Mouse (Mus musculus): ENCODE results near the gene Clybl. TPM values are rescaled to one million over a fixed set of nuclear protein-coding genes. Genes with fewer than 3 reads are reported as not detected.

Gene Clybl
- polyA plus RNA-seq, 1 experiment from 2014 or later, result 27.2 TPM

DNA sequence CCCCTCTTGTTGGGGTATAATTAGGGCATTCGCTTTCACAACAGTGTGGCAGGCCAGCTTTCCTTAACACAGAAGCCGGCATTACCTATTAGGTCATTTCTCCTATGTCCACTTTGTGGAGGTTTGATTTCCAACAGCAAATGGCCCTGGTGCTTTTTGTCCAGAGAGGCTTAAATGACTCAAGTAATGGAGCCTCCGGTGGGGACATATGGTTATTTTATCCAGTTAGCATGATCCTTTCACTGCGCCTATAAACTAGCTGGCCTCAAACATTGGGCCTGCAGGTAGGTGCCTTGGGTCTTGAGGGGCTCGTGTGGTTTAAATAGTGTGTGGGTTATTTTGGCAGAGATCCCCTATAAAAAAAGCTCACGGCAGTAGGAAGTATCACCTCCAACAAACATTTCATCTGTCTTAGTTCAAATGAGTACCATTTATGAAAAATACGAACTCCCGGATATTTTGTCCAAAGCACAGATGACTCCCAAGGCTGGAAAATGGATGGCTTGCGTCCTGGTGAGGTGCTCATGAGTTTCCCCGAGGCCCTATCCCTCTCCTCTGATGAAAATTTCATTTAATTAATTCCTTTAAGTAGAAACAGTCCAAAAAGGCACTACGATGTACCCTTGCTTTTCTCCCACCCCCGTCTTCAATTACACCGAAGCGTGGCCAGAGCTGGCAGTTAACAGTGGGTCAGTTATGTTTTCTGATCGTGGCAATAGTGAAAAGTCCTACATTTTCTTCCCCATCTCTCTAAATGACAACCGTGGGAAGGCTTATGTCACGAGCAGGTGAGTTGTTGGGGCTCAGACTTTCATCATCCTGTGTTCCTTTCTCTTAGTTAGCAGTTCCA lies 205.0 kb downstream of the Clybl start:
- Histone ChIP-seq H3K9me3 (replicated peaks) (no peaks in the 10 kb centered on the region), H3K27ac (no peak overlapping the region), H3K27me3 (peaks cover 27% of the 10 kb centered on the region), H3K36me3 (no peaks in the 10 kb centered on the region), H3K4me1 (0 out of 2 replicates have a peak, but pooled peaks cover 13% of the 10 kb centered on the region), H3K4me3 (replicated peaks) (no peak overlapping the region), H3K4me2 (no peak overlapping the region), H3K9ac (no peak overlapping the region)
- no peak for ATAC-seq (replicated peaks; ENCODE audit: low FRiP score)
- 88% methylated on average over 17 of the region's 17 CpGs for WGBS

DNA sequence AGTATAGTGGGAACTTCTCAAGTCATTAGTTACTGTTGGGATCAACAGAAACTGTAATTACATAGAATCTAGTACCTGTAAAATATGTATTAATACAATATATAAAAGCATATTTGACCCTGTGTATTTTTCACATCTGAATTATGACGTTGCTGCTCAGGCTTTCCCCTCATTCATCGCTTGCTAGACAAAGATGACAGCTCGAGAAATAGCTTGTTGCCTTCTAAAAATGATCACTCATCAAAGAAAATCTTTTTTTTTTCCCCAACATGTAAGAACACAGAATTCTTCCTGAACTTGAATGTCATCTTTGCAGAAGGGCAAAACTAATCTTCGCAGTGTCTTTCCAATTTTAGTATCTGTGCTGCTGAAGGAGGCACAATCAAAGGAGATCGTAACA lies 206.3 kb downstream of the Clybl start:
- peaks cover 27% of the 10 kb centered on the region for H3K27me3 ChIP-seq
- no peak overlapping the region for H3K27ac ChIP-seq
- ATAC-seq (replicated peaks; ENCODE audit: low FRiP score), result no peak
- H3K9me3 ChIP-seq (replicated peaks), result no peaks in the 10 kb centered on the region
- H3K9ac ChIP-seq, result no peak overlapping the region
- WGBS, result 89% methylated on average over 5 of the region's 5 CpGs
- H3K4me1 ChIP-seq, result 0 out of 2 replicates have a peak, but pooled peaks cover 13% of the 10 kb centered on the region
- H3K36me3 ChIP-seq, result no peaks in the 10 kb centered on the region
- no peak overlapping the region for H3K4me2 ChIP-seq
- no peak overlapping the region for H3K4me3 ChIP-seq (replicated peaks)

DNA sequence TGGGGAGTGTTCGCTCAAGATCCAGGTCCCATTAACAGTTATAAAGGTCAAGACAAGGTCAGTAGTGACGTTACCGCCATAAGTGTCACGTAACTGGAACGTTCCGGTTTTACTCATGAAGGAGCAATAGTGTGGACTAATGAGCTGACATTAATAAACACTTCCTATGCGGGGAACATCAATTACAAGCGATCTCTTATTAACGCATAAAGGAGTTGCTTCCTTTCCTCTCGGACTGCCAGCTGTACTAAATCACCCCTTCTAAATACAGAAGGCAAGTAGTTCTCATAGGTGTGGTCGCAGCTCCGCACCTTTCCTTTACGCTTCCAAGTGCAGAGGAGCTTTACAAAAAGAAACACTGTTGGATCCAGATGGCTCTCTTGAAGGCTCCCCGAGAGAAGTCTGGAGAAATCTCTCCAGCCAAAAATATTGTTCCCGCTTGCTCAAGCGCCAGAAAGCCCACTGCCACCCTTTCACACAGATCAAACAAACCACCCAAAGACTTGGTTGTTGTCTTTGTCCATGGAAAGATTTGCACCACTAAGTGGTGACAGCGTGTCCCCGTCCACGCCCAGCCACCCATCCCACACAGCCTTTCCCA lies 207.0 kb downstream of the Clybl start:
- no peaks in the 10 kb centered on the region for H3K36me3 ChIP-seq
- no peak for ATAC-seq (replicated peaks; ENCODE audit: low FRiP score)
- H3K4me2 ChIP-seq, result no peak overlapping the region
- 0 out of 2 replicates have a peak, but pooled peaks cover 13% of the 10 kb centered on the region for H3K4me1 ChIP-seq
- no peak overlapping the region for H3K4me3 ChIP-seq (replicated peaks)
- 42% methylated on average over 19 of the region's 19 CpGs for WGBS
- H3K27ac ChIP-seq, result no peak overlapping the region
- peaks cover 27% of the 10 kb centered on the region for H3K27me3 ChIP-seq
- no peak overlapping the region for H3K9ac ChIP-seq
- no peaks in the 10 kb centered on the region for H3K9me3 ChIP-seq (replicated peaks)

DNA sequence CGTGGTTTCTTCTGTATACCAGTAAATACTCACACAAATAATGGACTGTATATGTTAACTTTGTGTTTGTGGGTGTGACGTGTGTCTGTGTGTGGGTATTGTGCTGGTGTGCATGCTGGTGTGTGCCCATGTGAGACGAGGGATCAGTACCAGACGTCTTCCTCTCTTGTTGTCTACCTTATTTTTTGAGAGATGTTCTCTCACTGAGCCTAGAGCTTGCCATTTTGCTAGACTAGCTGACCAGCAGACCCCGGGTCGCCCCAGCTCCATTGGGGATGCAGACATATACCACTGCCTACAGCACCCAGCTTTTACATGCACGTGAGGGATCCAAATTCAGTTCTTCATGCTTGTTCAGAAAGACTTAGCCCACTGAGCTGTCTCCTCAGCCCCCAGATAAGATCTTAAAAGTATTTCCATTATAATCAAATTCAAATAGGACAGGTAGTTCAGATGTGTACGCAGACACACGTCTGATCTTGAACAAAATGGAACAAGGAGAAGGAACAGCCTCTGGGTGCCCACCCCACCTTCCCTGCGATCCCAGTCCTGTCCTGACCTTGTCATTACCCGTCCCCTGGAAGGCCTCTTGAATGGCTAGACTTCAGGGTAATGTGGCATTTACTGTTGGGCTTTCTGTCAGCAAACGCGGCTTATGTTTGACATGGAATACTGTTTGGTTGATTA lies 208.3 kb downstream of the Clybl start:
- Histone ChIP-seq H3K9ac (no peak overlapping the region), H3K4me3 (replicated peaks) (no peak overlapping the region), H3K36me3 (no peaks in the 10 kb centered on the region), H3K27me3 (peaks cover 17% of the 10 kb centered on the region), H3K27ac (no peak overlapping the region), H3K4me2 (no peak overlapping the region), H3K4me1 (0 out of 2 replicates have a peak, but pooled peaks cover 7% of the 10 kb centered on the region), H3K9me3 (replicated peaks) (no peaks in the 10 kb centered on the region)
- no peak for ATAC-seq (replicated peaks; ENCODE audit: low FRiP score)
- WGBS, result 87% methylated on average over 13 of the region's 13 CpGs

DNA sequence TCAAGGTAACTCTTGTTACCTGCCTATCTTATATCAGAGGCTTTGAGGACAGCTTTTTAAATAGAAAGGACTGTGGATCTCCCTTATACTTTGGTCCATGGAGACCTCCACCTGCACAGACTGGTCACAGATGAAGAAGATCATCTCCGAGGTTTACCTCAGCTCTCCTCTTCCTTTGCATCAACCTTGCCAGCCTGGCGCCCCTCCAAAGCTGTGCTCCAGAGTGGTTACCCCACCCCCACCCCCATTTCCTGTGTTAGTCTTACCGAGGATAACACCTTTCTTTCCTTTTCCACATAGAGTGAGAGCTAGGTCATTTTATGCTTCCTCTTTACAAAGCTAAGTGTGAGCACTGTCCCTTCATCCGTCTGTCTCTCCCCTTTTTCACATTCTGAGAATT lies 209.4 kb downstream of the Clybl start:
- H3K9me3 ChIP-seq (replicated peaks), result no peaks in the 10 kb centered on the region
- no peak overlapping the region for H3K27ac ChIP-seq
- no peaks in the 10 kb centered on the region for H3K36me3 ChIP-seq
- H3K27me3 ChIP-seq, result peaks cover 12% of the 10 kb centered on the region; the same call in 1 of the 2 replicates
- H3K9ac ChIP-seq, result no peak overlapping the region
- 0 out of 2 replicates have a peak, but pooled peaks cover 3% of the 10 kb centered on the region for H3K4me1 ChIP-seq
- no peak overlapping the region for H3K4me3 ChIP-seq (replicated peaks)
- WGBS, result 43% methylated on average over 4 of the region's 4 CpGs
- no peak overlapping the region for H3K4me2 ChIP-seq
- no peak for ATAC-seq (replicated peaks; ENCODE audit: low FRiP score)

DNA sequence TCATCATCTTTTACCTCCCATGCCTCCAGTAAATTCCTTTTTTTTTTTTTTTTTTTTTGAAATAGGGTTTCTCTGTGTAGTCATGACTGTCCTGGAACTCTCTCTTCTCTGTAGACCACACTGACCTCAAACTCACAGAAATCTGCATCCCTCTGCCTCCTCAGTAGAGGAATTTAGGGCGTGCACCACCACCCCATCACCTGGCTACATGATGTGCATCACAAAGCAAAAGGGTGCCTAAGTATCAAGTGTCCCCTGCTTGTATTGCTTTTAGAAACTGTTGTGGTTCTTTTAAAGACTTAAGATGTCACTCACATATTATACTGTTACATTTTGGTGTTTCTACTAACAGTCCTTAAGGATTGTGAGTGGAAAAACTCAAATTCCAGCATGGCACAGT lies 211.6 kb downstream of the Clybl start:
- no peak overlapping the region for H3K9ac ChIP-seq
- peaks cover 3% of the 10 kb centered on the region; the same call in 1 of the 2 replicates for H3K27me3 ChIP-seq
- WGBS, result 65% methylated on average over 1 of the region's 1 CpGs
- H3K36me3 ChIP-seq, result no peaks in the 10 kb centered on the region
- 0 out of 2 replicates have a peak, but pooled peaks cover 3% of the 10 kb centered on the region for H3K4me1 ChIP-seq
- H3K4me3 ChIP-seq (replicated peaks), result no peak overlapping the region
- H3K4me2 ChIP-seq, result no peak overlapping the region
- ATAC-seq (replicated peaks; ENCODE audit: low FRiP score), result no peak
- no peaks in the 10 kb centered on the region for H3K9me3 ChIP-seq (replicated peaks)
- H3K27ac ChIP-seq, result no peak overlapping the region

DNA sequence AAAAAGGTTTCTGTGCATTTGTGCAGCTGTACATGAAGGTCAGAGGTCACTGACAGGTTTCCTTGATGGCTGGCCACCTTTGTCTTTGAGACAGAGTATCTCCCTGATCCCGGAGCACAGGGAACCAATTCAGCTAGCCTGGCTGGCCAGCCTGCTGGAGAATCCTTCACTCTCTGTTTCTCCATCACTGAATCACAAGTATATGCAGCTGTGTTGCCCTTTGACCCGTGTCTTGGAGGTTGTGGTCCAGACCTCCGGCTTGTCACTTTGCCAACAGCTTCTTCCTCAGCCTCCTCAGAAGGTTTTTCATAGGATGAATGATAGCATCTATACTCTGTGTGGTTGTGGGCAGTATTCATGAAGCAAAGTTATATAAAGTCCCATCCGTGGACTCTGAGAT lies 217.2 kb downstream of the Clybl start:
- no peak overlapping the region for H3K9ac ChIP-seq
- 62% methylated on average over 4 of the region's 4 CpGs for WGBS
- H3K4me3 ChIP-seq (replicated peaks), result no peak overlapping the region
- H3K27ac ChIP-seq, result no peak overlapping the region
- H3K36me3 ChIP-seq, result no peaks in the 10 kb centered on the region
- H3K27me3 ChIP-seq, result peaks cover 19% of the 10 kb centered on the region
- no peaks in the 10 kb centered on the region for H3K9me3 ChIP-seq (replicated peaks)
- H3K4me1 ChIP-seq, result no peaks in the 10 kb centered on the region
- H3K4me2 ChIP-seq, result no peak overlapping the region
- ATAC-seq (replicated peaks; ENCODE audit: low FRiP score), result no peak

DNA sequence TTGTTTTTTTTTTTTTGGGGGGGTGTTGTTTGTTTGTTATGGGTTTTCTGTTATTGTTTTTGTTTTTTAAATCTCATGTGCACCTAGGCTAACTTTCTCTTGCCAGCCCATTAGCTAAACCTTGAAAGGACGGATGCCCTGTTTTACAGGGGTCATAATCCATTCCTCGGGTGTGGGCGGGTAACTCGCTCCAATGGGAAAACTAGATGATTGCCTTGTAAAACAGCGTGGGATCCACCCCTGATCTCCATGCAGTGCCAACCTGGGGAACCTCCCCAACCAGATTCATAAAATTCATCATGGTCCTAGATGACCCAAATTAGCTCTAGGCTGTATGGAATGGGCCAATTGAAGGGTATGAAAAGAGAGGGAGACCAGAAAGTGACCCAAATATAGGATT lies 218.4 kb downstream of the Clybl start:
- H3K9ac ChIP-seq, result no peak overlapping the region
- H3K36me3 ChIP-seq, result no peaks in the 10 kb centered on the region
- no peaks in the 10 kb centered on the region for H3K9me3 ChIP-seq (replicated peaks)
- no peaks in the 10 kb centered on the region for H3K4me1 ChIP-seq
- no peak overlapping the region for H3K4me3 ChIP-seq (replicated peaks)
- H3K27me3 ChIP-seq, result peaks cover 31% of the 10 kb centered on the region
- no peak overlapping the region for H3K4me2 ChIP-seq
- 54% methylated on average over 5 of the region's 5 CpGs for WGBS
- no peak for ATAC-seq (replicated peaks; ENCODE audit: low FRiP score)
- no peak overlapping the region for H3K27ac ChIP-seq

DNA sequence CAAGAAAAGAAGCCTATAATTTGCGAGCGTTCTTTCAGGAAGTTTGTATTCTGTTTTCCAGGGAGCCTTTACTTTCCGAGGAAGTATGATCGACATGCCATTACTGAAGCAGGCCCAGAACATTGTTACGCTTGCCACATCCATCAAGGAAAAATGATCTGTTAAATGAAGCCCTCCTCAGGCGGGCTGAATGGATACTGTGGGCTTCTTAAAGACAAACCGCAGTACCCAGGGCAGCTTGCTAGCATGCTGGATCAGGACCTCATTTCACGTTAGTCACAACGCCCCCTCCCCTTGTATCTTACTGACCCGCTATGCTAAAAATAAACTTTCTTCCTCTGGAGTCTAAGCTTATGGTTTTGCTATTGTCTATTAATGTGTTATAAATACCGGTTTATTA lies 220.4 kb downstream of the Clybl start:
- Histone ChIP-seq H3K27me3 (peaks cover 51% of the 10 kb centered on the region), H3K27ac (no peak overlapping the region), H3K36me3 (no peaks in the 10 kb centered on the region), H3K4me3 (replicated peaks) (no peak overlapping the region), H3K4me2 (no peak overlapping the region), H3K9ac (no peak overlapping the region), H3K9me3 (replicated peaks) (no peaks in the 10 kb centered on the region), H3K4me1 (peaks cover 16% of the 10 kb centered on the region)
- WGBS, result 68% methylated on average over 11 of the region's 11 CpGs
- ATAC-seq (replicated peaks; ENCODE audit: low FRiP score), result no peak

DNA sequence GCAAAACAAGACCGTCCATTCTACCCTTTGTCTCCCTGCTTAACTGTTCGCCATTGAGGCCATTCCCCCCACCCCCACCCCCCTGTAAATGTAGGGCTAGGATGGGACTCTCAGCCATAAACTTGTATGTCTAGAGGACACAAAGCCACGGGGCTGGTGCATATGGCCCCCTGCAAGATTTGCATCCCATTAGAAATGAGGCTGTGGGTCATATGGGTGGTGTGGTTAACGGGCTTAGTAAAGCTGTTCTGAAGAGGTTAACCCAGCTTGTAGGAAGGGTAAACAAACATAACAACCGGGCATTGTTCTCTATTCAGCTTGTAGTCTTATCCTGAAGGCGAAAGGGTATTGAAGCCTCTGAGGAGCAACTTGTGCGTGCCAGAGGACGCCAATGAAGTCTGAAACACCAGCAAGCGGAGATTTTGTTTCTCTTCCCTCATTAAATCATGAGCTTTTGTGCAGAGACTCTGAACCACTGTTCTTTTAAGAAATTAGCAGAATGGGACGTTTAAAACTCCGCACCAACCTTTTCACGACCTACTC lies 221.3 kb downstream of the Clybl start:
- Histone ChIP-seq H3K27ac (no peak overlapping the region), H3K4me2 (no peak overlapping the region), H3K4me1 (peaks cover 18% of the 10 kb centered on the region), H3K4me3 (replicated peaks) (no peak overlapping the region), H3K9me3 (replicated peaks) (no peaks in the 10 kb centered on the region), H3K27me3 (peaks cover 60% of the 10 kb centered on the region), H3K9ac (no peak overlapping the region), H3K36me3 (no peaks in the 10 kb centered on the region)
- ATAC-seq (replicated peaks; ENCODE audit: low FRiP score), result no peak
- WGBS, result 47% methylated on average over 12 of the region's 12 CpGs

DNA sequence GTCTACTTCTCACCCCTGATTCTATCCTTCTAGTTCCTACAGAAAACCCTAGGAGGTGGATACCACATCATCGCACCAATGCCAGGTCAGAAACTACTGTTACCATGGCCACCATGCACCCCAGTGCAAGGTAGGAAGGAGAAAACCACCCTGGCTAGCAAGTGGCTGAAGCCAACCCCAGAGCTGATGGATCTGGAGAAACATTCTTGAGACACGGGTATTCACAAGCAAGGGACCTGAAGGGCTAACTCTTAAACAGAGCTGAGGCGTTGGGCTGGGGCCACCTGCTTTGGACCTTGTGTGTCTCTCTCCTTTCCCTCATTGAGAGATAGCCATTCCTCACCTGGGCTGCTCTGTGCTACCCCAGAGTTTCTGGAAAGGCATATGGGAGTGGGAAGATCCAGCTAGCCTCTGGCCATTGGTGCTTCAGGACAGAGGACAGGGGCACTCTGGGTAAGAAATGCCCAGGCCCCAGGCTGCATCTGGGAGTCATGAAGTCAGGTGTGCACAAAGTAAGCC lies 222.0 kb downstream of the Clybl start:
- H3K27me3 ChIP-seq, result peaks cover 67% of the 10 kb centered on the region
- H3K4me2 ChIP-seq, result no peak overlapping the region
- H3K4me1 ChIP-seq, result peaks cover 18% of the 10 kb centered on the region
- 87% methylated on average over 3 of the region's 3 CpGs for WGBS
- H3K36me3 ChIP-seq, result no peaks in the 10 kb centered on the region
- no peak for ATAC-seq (replicated peaks; ENCODE audit: low FRiP score)
- H3K9ac ChIP-seq, result no peak overlapping the region
- H3K4me3 ChIP-seq (replicated peaks), result no peak overlapping the region
- H3K27ac ChIP-seq, result no peak overlapping the region
- no peaks in the 10 kb centered on the region for H3K9me3 ChIP-seq (replicated peaks)

Measured in kidney, embryonic 15.5 days (tissue).